Comparison of ENCODE assay signal across 1 mouse cellular context in the genomic region with DNA sequence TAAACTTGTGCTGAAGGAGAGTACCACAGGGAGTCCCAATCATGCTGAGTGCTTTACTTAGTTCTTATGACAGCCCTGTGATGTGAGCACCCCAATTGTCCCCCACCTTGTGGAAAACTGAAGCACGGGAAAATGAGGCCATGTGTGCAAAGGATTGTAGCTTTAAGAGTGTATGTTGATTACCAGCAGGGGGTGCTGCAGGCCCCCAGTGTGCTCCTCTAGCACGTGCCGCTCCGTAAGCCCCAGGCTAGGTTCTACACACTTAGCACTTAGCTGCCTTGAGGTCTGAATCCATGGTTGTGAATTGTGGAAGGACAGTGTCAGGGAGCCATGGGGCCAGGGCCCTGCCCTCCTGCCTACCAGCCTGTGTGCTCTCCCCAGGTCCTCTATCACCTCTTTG.
TF ChIP-seq lines count a peak whose summit lies in the region.

No protein-coding gene starts in this region.

TF ChIP-seq in MEL, 35 proteins besides CTCF, POLR2A, EP300 and RAD21 (continued from another document):
- TF ChIP-seq MXI1 (IDR thresholded peaks at IDR 0.05; ENCODE audit: low read depth, low read length) (no peak), ZNF384 (IDR thresholded peaks at IDR 0.05; ENCODE audit: low read depth, low read length) (no peak), UBTF (IDR thresholded peaks at IDR 0.05; ENCODE audit: borderline replicate concordance, insufficient read depth, low read depth, low read length) (no peak)
